Mouse (Mus musculus) small intestine, adult 2 months (tissue): ENCODE results near the gene Exoc6b. TPM values are rescaled to one million over a fixed set of nuclear protein-coding genes. Genes with fewer than 3 reads are reported as not detected.

Experiments
- H3K27ac ChIP-seq: fragments of 200-500 bp; 2 replicates; pipeline ENCODE4 v1.5.1; 2012; ENCODE audit warnings: low read depth, low read length, control low read depth, inconsistent platforms; ENCODE audit not compliant: insufficient read depth
- H3K27me3 ChIP-seq: fragments of 200-500 bp; 2 replicates; pipeline ENCODE4 v1.6.1; 2012; ENCODE audit warnings: mild to moderate bottlenecking, moderate library complexity, low read length, inconsistent platforms; ENCODE audit not compliant: control insufficient read depth, insufficient read depth
- H3K36me3 ChIP-seq: fragments of 200-500 bp; 2 replicates; pipeline ENCODE4 v1.6.1; 2012; ENCODE audit warnings: mild to moderate bottlenecking, low read length, control low read depth, inconsistent platforms; ENCODE audit not compliant: control insufficient read depth, insufficient read depth
- H3K4me1 ChIP-seq: fragments of 200-500 bp; 2 replicates; pipeline ENCODE4 v1.6.1; 2012; ENCODE audit warnings: low read length, inconsistent platforms, mixed read lengths; ENCODE audit not compliant: control insufficient read depth, insufficient read depth, insufficient read length
- H3K4me3 ChIP-seq: fragments of 200-500 bp; 2 replicates; pipeline ENCODE4 v1.5.1; 2012; ENCODE audit warnings: low read depth, mild to moderate bottlenecking, control low read depth, inconsistent platforms, low read length, moderate library complexity
- CTCF ChIP-seq: fragments of 200-500 bp; IDR thresholded peaks from 2 replicates; pipeline ENCODE4 v1.5.1; 2012; ENCODE audit warnings: low read depth, mild to moderate bottlenecking, control low read depth, inconsistent platforms, low read length, moderate library complexity, mixed read lengths; ENCODE audit not compliant: insufficient replicate concordance, insufficient read length; ENCODE audit errors: extremely low read depth
- POLR2A ChIP-seq: fragments of 200-500 bp; IDR thresholded peaks from 2 replicates; pipeline ENCODE4 v1.6.1; 2012; ENCODE audit warnings: low read depth, mild to moderate bottlenecking, control low read depth, inconsistent platforms, low read length, moderate library complexity
- WGBS: fragments of 180-500 bp; shearing (Covaris S2); methylation state at CpG from one replicate; pipeline ENCODE4 v1.1.7; 2018; 5-methylcytosine and 5-hydroxymethylcytosine counted together
- polyA plus RNA-seq: library from polyadenylated mRNA; depleted of rRNA; stranded (reverse); fragments of >200 nt; gene quantifications from 2 replicates; pipeline ENCODE4 v1.2.3, GENCODE M21; 2012

Exoc6b gene
- polyA plus RNA-seq, 1 experiment: 7.0 TPM

DNA sequence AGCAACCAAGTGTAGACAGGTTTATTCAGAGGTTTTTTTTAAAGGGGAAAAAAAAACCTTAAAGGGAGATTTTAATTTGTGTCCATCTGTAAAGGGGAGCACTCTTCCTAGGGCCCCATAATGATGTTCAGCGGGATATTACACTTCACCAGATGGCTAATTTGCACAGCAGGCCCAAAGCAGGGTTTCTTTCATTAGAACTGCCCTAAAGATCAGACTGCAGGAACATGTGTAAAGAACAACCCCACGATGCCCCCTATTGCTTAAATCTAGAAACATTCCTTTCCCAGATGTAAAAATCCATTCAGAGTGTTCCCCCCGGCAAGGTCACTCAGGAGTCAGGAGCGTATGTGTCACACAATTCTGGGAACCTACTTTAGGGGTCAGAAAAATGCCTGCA lies 202.2 kb downstream of the Exoc6b start:
- H3K36me3 ChIP-seq: no peaks in the 10 kb centered on the region
- no peaks in the 10 kb centered on the region for H3K27me3 ChIP-seq
- H3K27ac ChIP-seq: no peak overlapping the region
- peaks cover 6% of the 10 kb centered on the region; the same call in 1 of the 2 replicates for H3K4me1 ChIP-seq
- no peak overlapping the region for H3K4me3 ChIP-seq
- WGBS: 54% methylated on average over 4 of the region's 4 CpGs
- TF ChIP-seq CTCF (no peak), POLR2A (no peak)

DNA sequence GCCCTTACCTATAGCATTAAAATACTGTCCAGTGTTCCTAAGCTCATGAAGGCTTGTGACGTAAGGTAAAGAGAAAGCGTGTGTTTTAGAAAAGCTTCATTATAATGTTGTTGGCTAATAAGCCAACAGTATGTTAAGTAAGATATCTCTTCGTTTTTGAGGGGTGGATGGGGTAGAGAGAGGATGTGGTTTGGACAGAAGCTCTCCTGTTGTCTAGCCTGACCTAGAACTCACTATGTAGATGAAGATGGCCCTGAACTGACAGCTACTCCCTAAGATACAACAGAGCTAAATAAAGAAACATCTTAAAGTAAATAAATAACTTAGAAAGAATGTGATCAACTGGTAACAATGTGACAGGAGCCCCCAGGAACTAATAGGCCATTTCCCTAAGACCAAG lies 204.7 kb downstream of the Exoc6b start:
- Histone ChIP-seq H3K4me1 (peaks cover 6% of the 10 kb centered on the region; the same call in 1 of the 2 replicates), H3K27me3 (no peaks in the 10 kb centered on the region), H3K27ac (no peak overlapping the region), H3K36me3 (0 out of 2 replicates have a peak, but pooled peaks cover 4% of the 10 kb centered on the region), H3K4me3 (no peak overlapping the region)
- 79% methylated on average over 3 of the region's 3 CpGs for WGBS
- TF ChIP-seq POLR2A (no peak), CTCF (no peak)

- Histone ChIP-seq H3K27me3 (no peaks in the 10 kb centered on the region), H3K4me1 (peaks cover 6% of the 10 kb centered on the region; the same call in 1 of the 2 replicates), H3K27ac (no peak overlapping the region), H3K4me3 (no peak overlapping the region), H3K36me3 (0 out of 2 replicates have a peak, but pooled peaks cover 4% of the 10 kb centered on the region)
- 100% methylated on average over 1 of the region's 1 CpGs for WGBS
- no peak for TF ChIP-seq POLR2A
- TF ChIP-seq CTCF: no peak
These were observed 205.4 kb downstream of the Exoc6b start for GRCm38 (mm10) chr6:84863816-84864375.

DNA sequence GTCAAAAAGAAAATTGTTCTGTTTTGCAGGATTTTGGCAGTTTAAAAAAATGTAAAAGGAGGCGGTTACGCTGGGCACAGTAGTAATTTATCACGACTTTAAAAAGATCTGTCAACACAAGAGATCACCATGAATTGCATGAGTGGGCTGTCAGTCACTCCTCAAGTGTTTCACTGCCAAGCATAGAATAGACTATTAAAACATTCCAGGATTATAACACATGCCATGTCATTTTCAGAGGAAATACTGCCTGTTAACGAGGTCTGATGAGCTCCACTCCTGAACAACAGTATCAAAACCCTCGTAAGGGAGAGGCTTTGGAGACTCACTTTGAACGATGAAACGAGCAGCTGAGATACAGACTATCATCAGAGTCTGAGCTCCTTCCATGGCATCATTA lies 223.6 kb downstream of the Exoc6b start:
- Histone ChIP-seq H3K27ac (no peak overlapping the region), H3K27me3 (no peaks in the 10 kb centered on the region), H3K4me1 (no peaks in the 10 kb centered on the region), H3K4me3 (no peak overlapping the region), H3K36me3 (peaks cover 3% of the 10 kb centered on the region)
- WGBS: 85% methylated on average over 7 of the region's 7 CpGs
- TF ChIP-seq CTCF (no peak), POLR2A (no peak)

- H3K27ac ChIP-seq: no peak overlapping the region
- TF ChIP-seq POLR2A (no peak), CTCF (no peak)
- H3K4me1 ChIP-seq: no peaks in the 10 kb centered on the region
- H3K4me3 ChIP-seq: no peak overlapping the region
- no peaks in the 10 kb centered on the region for H3K27me3 ChIP-seq
- peaks cover 7% of the 10 kb centered on the region; the same call in 1 of the 2 replicates for H3K36me3 ChIP-seq
These were observed 228.2 kb downstream of the Exoc6b start for GRCm38 (mm10) chr6:84841138-84841537.

- Histone ChIP-seq H3K4me3 (no peak overlapping the region), H3K36me3 (no peaks in the 10 kb centered on the region; the same call in 1 of the 2 replicates), H3K27me3 (no peaks in the 10 kb centered on the region), H3K4me1 (no peaks in the 10 kb centered on the region), H3K27ac (no peak overlapping the region)
- WGBS: 94% methylated on average over 7 of the region's 7 CpGs
- TF ChIP-seq POLR2A (no peak), CTCF (no peak)
These were observed 261.8 kb downstream of the Exoc6b start for GRCm38 (mm10) chr6:84807546-84807945.

DNA sequence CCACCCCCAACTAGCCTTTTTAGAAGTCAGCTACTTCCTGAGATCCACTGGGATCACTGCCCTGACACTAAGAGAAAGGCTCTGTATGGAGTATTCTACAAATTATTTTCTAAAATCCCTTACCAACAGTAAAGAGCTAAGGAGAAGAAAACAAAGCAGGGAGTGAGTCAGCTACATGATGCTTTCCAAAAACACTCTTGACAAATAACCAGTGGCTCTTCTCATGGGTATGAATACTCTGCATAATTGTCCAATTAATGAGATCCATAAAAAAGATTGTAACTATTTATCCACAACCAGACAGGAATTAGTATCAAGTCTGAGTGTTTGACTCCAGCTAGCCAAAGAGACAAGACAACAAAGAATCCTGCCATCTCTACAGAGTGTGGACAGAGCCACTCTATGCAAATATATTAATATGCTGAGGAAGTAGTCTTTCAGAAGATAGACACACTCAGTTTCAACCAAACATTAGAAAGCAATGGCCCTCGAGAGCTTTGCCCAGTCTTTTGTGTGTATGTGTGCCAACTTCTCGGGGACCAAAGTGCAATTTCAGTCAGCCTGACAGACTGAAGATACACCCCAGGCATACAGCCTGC lies 263.1 kb downstream of the Exoc6b start:
- Histone ChIP-seq H3K27ac (no peak overlapping the region), H3K27me3 (no peaks in the 10 kb centered on the region), H3K36me3 (no peaks in the 10 kb centered on the region), H3K4me1 (no peaks in the 10 kb centered on the region), H3K4me3 (no peak overlapping the region)
- TF ChIP-seq CTCF (no peak), POLR2A (no peak)
- WGBS: 25% methylated on average over 2 of the region's 2 CpGs

DNA sequence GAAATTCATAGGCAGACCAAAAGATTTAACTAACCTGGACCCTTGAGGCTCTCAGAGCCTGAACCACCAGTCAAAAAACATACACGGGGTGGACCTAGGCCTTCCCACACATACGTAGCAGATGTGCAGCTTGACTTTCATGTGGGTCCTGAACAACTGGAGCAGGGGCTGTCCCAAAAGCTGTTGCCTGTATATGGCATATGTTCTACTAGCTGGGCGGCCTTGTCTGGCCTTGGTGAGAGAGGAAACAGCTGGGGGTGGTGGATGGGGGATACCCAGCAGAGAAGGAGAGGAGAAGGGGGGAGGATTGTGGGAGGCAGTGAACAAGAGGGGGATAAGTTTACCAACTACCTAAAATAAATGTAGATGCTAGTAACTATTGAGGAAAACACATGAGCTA lies 270.6 kb downstream of the Exoc6b start:
- H3K27ac ChIP-seq: no peak overlapping the region
- 84% methylated on average over 3 of the region's 3 CpGs for WGBS
- H3K4me1 ChIP-seq: no peaks in the 10 kb centered on the region

More for the DNA sequence above, 270.6 kb downstream of the Exoc6b start:
- Histone ChIP-seq H3K4me3 (no peak overlapping the region), H3K36me3 (no peaks in the 10 kb centered on the region), H3K27me3 (no peaks in the 10 kb centered on the region)
- TF ChIP-seq POLR2A: no peak
- no peak for TF ChIP-seq CTCF
